Mouse (Mus musculus) A20 (cell line): ENCODE measurements at regions not wholly inside any gene's neighbourhood (a gene's known extent, or its start where the extent isn't known, plus 50 kb on each side); places are given as distances from the start of the nearest gene placed in this dataset.

Experiments used
- DNase-seq: peaks from one replicate; pipeline ENCODE4 v3.0.0-alpha.2; 2011; ENCODE audit warnings: low read depth, low spot score

- DNase-seq: no peak
Measured at GRCm38 (mm10) chr4:93986189-93986588, 570.2 kb upstream of the Gm10306 start.

- no peak for DNase-seq
Measured at GRCm38 (mm10) chr4:93990273-93990869, 566.0 kb upstream of the Gm10306 start.

GRCm38 (mm10) chr4:94005818-94006217 lies 550.5 kb upstream of the Gm10306 start:
- DNase-seq: no peak

- DNase-seq: peak; percentile 42
Measured at GRCm38 (mm10) chr4:94007088-94007768, 549.1 kb upstream of the Gm10306 start.

- no peak for DNase-seq
Measured at GRCm38 (mm10) chr4:94015713-94016112, 540.6 kb upstream of the Gm10306 start.

- no peak for DNase-seq
Measured at GRCm38 (mm10) chr4:94017702-94018101, 538.6 kb upstream of the Gm10306 start.

GRCm38 (mm10) chr4:94049629-94050310 lies 506.6 kb upstream of the Gm10306 start:
- DNase-seq: no peak

GRCm38 (mm10) chr4:94052249-94053162 lies 503.8 kb upstream of the Gm10306 start:
- no peak for DNase-seq

- DNase-seq: no peak
Measured at GRCm38 (mm10) chr4:94073178-94073870, 483.0 kb upstream of the Gm10306 start.

- DNase-seq: no peak
Measured at GRCm38 (mm10) chr4:94082839-94083238, 473.5 kb upstream of the Gm10306 start.

- no peak for DNase-seq
Measured at GRCm38 (mm10) chr4:94094379-94094778, 462.0 kb upstream of the Gm10306 start.

- DNase-seq: no peak
Measured at GRCm38 (mm10) chr4:94106941-94107340, 449.4 kb upstream of the Gm10306 start.

- DNase-seq: no peak
Measured at GRCm38 (mm10) chr4:94116881-94117280, 439.5 kb upstream of the Gm10306 start.

GRCm38 (mm10) chr4:94124177-94124576 lies 432.2 kb upstream of the Gm10306 start:
- peak; percentile 12 for DNase-seq

GRCm38 (mm10) chr4:94137921-94138320 lies 418.4 kb upstream of the Gm10306 start:
- DNase-seq: no peak

- DNase-seq: no peak
Measured at GRCm38 (mm10) chr4:94144901-94145801, 411.2 kb upstream of the Gm10306 start.

- no peak for DNase-seq
Measured at GRCm38 (mm10) chr4:94147964-94148533, 408.3 kb upstream of the Gm10306 start.

- DNase-seq: no peak
Measured at GRCm38 (mm10) chr4:94149056-94149455, 407.3 kb upstream of the Gm10306 start.

GRCm38 (mm10) chr4:94160620-94161019 lies 395.7 kb upstream of the Gm10306 start:
- DNase-seq: no peak

- DNase-seq: no peak
Measured at GRCm38 (mm10) chr4:94173096-94173495, 383.2 kb upstream of the Gm10306 start.
